22 mouse cellular contexts compared by ENCODE assay signal in the genomic region with DNA sequence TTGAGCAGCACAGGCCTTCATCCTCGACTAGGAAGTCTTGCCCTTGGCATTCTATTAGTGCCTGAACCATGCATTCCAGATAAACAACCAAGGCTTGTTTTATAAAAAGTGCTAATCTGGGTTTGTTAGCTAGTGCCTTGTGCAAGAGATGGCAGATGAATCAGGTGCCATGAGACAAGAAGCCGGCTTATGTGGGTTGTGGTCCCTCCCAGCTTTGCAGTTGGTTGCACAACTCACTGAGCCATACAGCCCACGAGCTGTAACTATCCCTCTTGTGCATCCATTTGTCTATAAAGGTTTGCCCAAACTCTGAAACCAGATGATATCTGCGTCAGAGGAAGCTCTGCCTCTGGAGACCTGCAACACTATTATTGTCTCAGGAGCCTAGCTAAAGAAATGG. TPM values are rescaled to one million over a fixed set of nuclear protein-coding genes. Genes with fewer than 3 reads are reported as not detected.
DNase-seq lines count a peak whose midpoint lies in the region; ATAC-seq and TF ChIP-seq lines count a peak whose summit lies in the region.
"Had no signal": no experiment of that assay in that cellular context is flagged by ENCODE, and none has a peak within 500 bp of the region (broad histone marks: within the 10 kb centered on the region; RNA-seq: fewer than 3 reads in every experiment).

No protein-coding gene starts in this region.

- no peak overlapping the region for H3K4me3 ChIP-seq in hindbrain, embryonic 16.5 days (ENCODE audit: low read length)
- H3K4me3 ChIP-seq: embryonic facial prominence, embryonic 12.5 days; erythroblast, embryonic 14.5 days; gastrocnemius, adult 2 months; heart, adult 2 months; heart, embryonic 10.5 days; hindbrain, embryonic 12.5 days; hindbrain, embryonic 15.5 days; intestine, embryonic 15.5 days had no signal

- no peaks in the 10 kb centered on the region for H3K36me3 ChIP-seq in hindbrain, embryonic 16.5 days (ENCODE audit: control insufficient read depth, insufficient read depth, low read length)
- H3K36me3 ChIP-seq: hindbrain, embryonic 12.5 days; hindbrain, embryonic 15.5 days; intestine, embryonic 15.5 days had no signal

- no peak overlapping the region for H3K27ac ChIP-seq in hindbrain, embryonic 16.5 days (ENCODE audit: low read depth, low read length)
- H3K27ac ChIP-seq: embryonic facial prominence, embryonic 12.5 days; heart, adult 2 months; heart, embryonic 10.5 days; hindbrain, embryonic 12.5 days; hindbrain, embryonic 15.5 days; intestine, embryonic 15.5 days had no signal

- POLR2A ChIA-PET in Patski (lab: Charles Lee) = interaction anchor here (0.7 to 0.8 kb wide), 2 partner anchors 14 to 71 kb away, joined by 3 to 4 read pairs; no protein-coding TSS in a partner anchor

- no peaks in the 10 kb centered on the region for H3K27me3 ChIP-seq in Patski
- no peaks in the 10 kb centered on the region for H3K27me3 ChIP-seq in hindbrain, embryonic 16.5 days (replicated peaks; ENCODE audit: control insufficient read depth, insufficient read depth, low read length)
- H3K27me3 ChIP-seq: embryonic facial prominence, embryonic 12.5 days; hindbrain, embryonic 12.5 days; hindbrain, embryonic 15.5 days; intestine, embryonic 15.5 days had no signal

- H3K4me1 ChIP-seq in hindbrain, embryonic 16.5 days (ENCODE audit: control insufficient read depth, insufficient read depth, low read depth, low read length) = no peaks in the 10 kb centered on the region
- H3K4me1 ChIP-seq: embryonic facial prominence, embryonic 12.5 days; hindbrain, embryonic 12.5 days; hindbrain, embryonic 15.5 days; intestine, embryonic 15.5 days had no signal

- ATAC-seq in Patski = peak; percentile 70
- peak; percentile 52 for ATAC-seq in granulocyte monocyte progenitor cell, adult 5-6 weeks (replicated peaks; ENCODE audit: poor library complexity, severe bottlenecking)
- ATAC-seq in erythroid progenitor cell, adult 5-6 weeks (replicated peaks; ENCODE audit: low FRiP score, poor library complexity, severe bottlenecking) = no peak
- no peak for ATAC-seq in hindbrain, embryonic 16.5 days
- ATAC-seq: forebrain, embryonic 14.5 days; forebrain, postnatal 0 days; intestine, embryonic 15.5 days had no signal

- H3K4me2 ChIP-seq in hindbrain, embryonic 16.5 days (ENCODE audit: low read length) = no peak overlapping the region
- H3K4me2 ChIP-seq: embryonic facial prominence, embryonic 12.5 days; hindbrain, embryonic 12.5 days; hindbrain, embryonic 15.5 days; intestine, embryonic 15.5 days had no signal

- no peak for TF ChIP-seq CTCF in Patski (IDR thresholded peaks at IDR 0.05)

- H3K9me3 ChIP-seq in hindbrain, embryonic 16.5 days (ENCODE audit: control insufficient read depth, low read length) = no peaks in the 10 kb centered on the region
- H3K9me3 ChIP-seq: embryonic facial prominence, embryonic 12.5 days; heart, embryonic 10.5 days; hindbrain, embryonic 12.5 days; hindbrain, embryonic 15.5 days; intestine, embryonic 15.5 days had no signal

- DNase-seq in 416B (ENCODE audit: low read depth) (peak; percentile 22), Patski (ENCODE audit: low read depth, low spot score) (peak; percentile 17)
- no peak for DNase-seq in lung, postnatal 25 days (ENCODE audit: low spot score)
- DNase-seq: adrenal gland, postnatal 10 days; adrenal gland, postnatal 36 days; cerebellum, adult 18-20 months; cerebellum, adult 9-10 months; cerebellum, postnatal 14 days; forebrain, postnatal 0 days; gastrocnemius, postnatal 14 days; heart, adult 2 months had no signal

- WGBS in hindbrain, embryonic 16.5 days = 68% methylated on average over 4 of the region's 4 CpGs

- CTCF ChIA-PET in Patski (lab: Charles Lee) = interaction anchor here (1.3 to 2.8 kb wide), 5 partner anchors 9 to 113 kb away, joined by 3 to 14 read pairs (median 5); no protein-coding TSS in a partner anchor

- in situ Hi-C loops in Patski (cut with MboI; ENCODE audit: low pct_unique_long_range_greater_than_20kb) = loop anchor here (25.0 kb wide), 1 partner anchor 1355 kb away; no protein-coding TSS in a partner anchor

- H3K9ac ChIP-seq in hindbrain, embryonic 16.5 days (ENCODE audit: low read depth, low read length) = no peak overlapping the region
- H3K9ac ChIP-seq: embryonic facial prominence, embryonic 12.5 days; forebrain, postnatal 0 days; hindbrain, embryonic 12.5 days; hindbrain, embryonic 15.5 days; intestine, embryonic 15.5 days had no signal

RNA-seq across cellular contexts. Expression of a gene that starts 30.7 kb away (rescaled TPM):
- polyA plus RNA-seq in Patski (2021) = 13.5 TPM
- 27.2 and 27.5 TPM in 2 replicates for total RNA-seq in granulocyte monocyte progenitor cell, adult 5-6 weeks (2014; fragmentation: Nextera tagmentation)
- total RNA-seq in granulocyte monocyte progenitor cell, adult 5-6 weeks (2017) = 16.4 and 27.1 TPM in 2 replicates
- 4.2 and 15.5 TPM in 2 replicates for total RNA-seq in erythroid progenitor cell, adult 5-6 weeks (2015; ENCODE audit: low replicate concordance)
- total RNA-seq in erythroid progenitor cell, adult 5-6 weeks (2017; ENCODE audit: low replicate concordance) = 1.9 and 3.1 TPM in 2 replicates
- 8.3 and 9.4 TPM in 2 replicates for polyA plus RNA-seq in hindbrain, embryonic 16.5 days (2015; fragmentation: Nextera tagmentation; extraction: Ambion mirVana)

Comparison
In these comparisons a context has a peak if more than half of its experiments do, and no peak if none do; other contexts are left out.
1. ATAC-seq: peak in Patski (single experiment) and granulocyte monocyte progenitor cell, adult 5-6 weeks (single experiment); none in erythroid progenitor cell, adult 5-6 weeks (single experiment) and hindbrain, embryonic 16.5 days (single experiment).